Mouse (Mus musculus): ENCODE measurements at regions not wholly inside any gene's neighbourhood (a gene's known extent, or its start where the extent isn't known, plus 50 kb on each side); places are given as distances from the start of the nearest gene placed in this dataset.
A peak's percentile ranks its signal among the peaks of the same experiment; 100 is the strongest.

- no peak overlapping the region for H3K27ac ChIP-seq (ENCODE audit: low read depth, low read length)
- 70% methylated on average over 12 of the region's 12 CpGs for WGBS
- no peak overlapping the region for H3K4me2 ChIP-seq (ENCODE audit: low read length)
- H3K9me3 ChIP-seq (ENCODE audit: control insufficient read depth, low read length): no peaks in the 10 kb centered on the region
- no peaks in the 10 kb centered on the region for H3K36me3 ChIP-seq (ENCODE audit: control insufficient read depth, insufficient read depth, low read length)
- no peaks in the 10 kb centered on the region for H3K27me3 ChIP-seq (replicated peaks; ENCODE audit: control insufficient read depth, insufficient read depth, low read length)
- ATAC-seq: no peak
- no peaks in the 10 kb centered on the region for H3K4me1 ChIP-seq (ENCODE audit: control insufficient read depth, insufficient read depth, low read depth, low read length)
- H3K4me3 ChIP-seq (ENCODE audit: low read length): no peak overlapping the region
- H3K9ac ChIP-seq (ENCODE audit: low read depth, low read length): no peak overlapping the region
Measured at GRCm38 (mm10) chr1:41036940-41037339, 231.5 kb downstream of the Tmem182 start.

GRCm38 (mm10) chr1:41054426-41054955 lies 249.1 kb downstream of the Tmem182 start:
- no peak for ATAC-seq
- Histone ChIP-seq H3K4me2 (ENCODE audit: low read length) (no peak overlapping the region), H3K9me3 (ENCODE audit: control insufficient read depth, low read length) (no peaks in the 10 kb centered on the region), H3K9ac (ENCODE audit: low read depth, low read length) (no peak overlapping the region), H3K36me3 (ENCODE audit: control insufficient read depth, insufficient read depth, low read length) (no peaks in the 10 kb centered on the region), H3K4me1 (ENCODE audit: control insufficient read depth, insufficient read depth, low read depth, low read length) (no peaks in the 10 kb centered on the region), H3K27ac (ENCODE audit: low read depth, low read length) (no peak overlapping the region), H3K27me3 (replicated peaks; ENCODE audit: control insufficient read depth, insufficient read depth, low read length) (no peaks in the 10 kb centered on the region), H3K4me3 (ENCODE audit: low read length) (no peak overlapping the region)
- WGBS: 88% methylated on average over 5 of the region's 5 CpGs

DNA sequence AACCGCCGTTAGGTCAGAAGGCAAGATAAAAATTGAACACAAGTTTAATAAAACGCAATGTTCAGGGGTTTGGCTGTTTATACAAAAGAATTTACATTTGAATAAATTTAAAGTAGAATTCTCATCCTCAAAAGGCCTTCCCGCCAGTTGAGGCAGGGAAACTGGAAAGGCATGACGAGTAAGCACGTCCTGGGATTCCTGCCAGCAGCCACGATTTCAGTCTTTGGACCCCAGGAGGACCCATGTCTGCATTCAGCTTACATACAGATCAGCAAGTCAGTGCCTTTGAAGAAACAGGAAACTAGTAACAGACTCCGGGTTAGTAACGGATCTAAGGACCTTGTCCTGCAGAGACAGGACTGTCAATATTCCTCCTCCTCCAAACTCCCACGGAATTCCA lies 250.4 kb downstream of the Tmem182 start:
- no peak overlapping the region for H3K4me2 ChIP-seq (ENCODE audit: low read length)
- no peaks in the 10 kb centered on the region for H3K4me1 ChIP-seq (ENCODE audit: control insufficient read depth, insufficient read depth, low read depth, low read length)
- no peaks in the 10 kb centered on the region for H3K9me3 ChIP-seq (ENCODE audit: control insufficient read depth, low read length)
- no peak overlapping the region for H3K9ac ChIP-seq (ENCODE audit: low read depth, low read length)
- H3K36me3 ChIP-seq (ENCODE audit: control insufficient read depth, insufficient read depth, low read length): no peaks in the 10 kb centered on the region
- WGBS: 59% methylated on average over 10 of the region's 10 CpGs
- no peaks in the 10 kb centered on the region for H3K27me3 ChIP-seq (replicated peaks; ENCODE audit: control insufficient read depth, insufficient read depth, low read length)
- H3K27ac ChIP-seq (ENCODE audit: low read depth, low read length): no peak overlapping the region
- ATAC-seq: no peak
- H3K4me3 ChIP-seq (ENCODE audit: low read length): no peak overlapping the region

- H3K9me3 ChIP-seq (ENCODE audit: control insufficient read depth, low read length): no peaks in the 10 kb centered on the region
- no peak for ATAC-seq
- 65% methylated on average over 10 of the region's 10 CpGs for WGBS
- H3K4me2 ChIP-seq (ENCODE audit: low read length): no peak overlapping the region
- no peaks in the 10 kb centered on the region for H3K36me3 ChIP-seq (ENCODE audit: control insufficient read depth, insufficient read depth, low read length)
- H3K27ac ChIP-seq (ENCODE audit: low read depth, low read length): no peak overlapping the region
- no peaks in the 10 kb centered on the region for H3K4me1 ChIP-seq (ENCODE audit: control insufficient read depth, insufficient read depth, low read depth, low read length)
- no peak overlapping the region for H3K4me3 ChIP-seq (ENCODE audit: low read length)
- H3K27me3 ChIP-seq (replicated peaks; ENCODE audit: control insufficient read depth, insufficient read depth, low read length): no peaks in the 10 kb centered on the region
- no peak overlapping the region for H3K9ac ChIP-seq (ENCODE audit: low read depth, low read length)
Measured at GRCm38 (mm10) chr1:41065130-41065529, 259.7 kb downstream of the Tmem182 start.

GRCm38 (mm10) chr1:41104869-41105268 lies 299.5 kb downstream of the Tmem182 start:
- no peak overlapping the region for H3K4me3 ChIP-seq (ENCODE audit: low read length)
- no peak overlapping the region for H3K4me2 ChIP-seq (ENCODE audit: low read length)
- no peak overlapping the region for H3K9ac ChIP-seq (ENCODE audit: low read depth, low read length)
- no peaks in the 10 kb centered on the region; the same call in 1 of the 2 replicates for H3K9me3 ChIP-seq (ENCODE audit: control insufficient read depth, low read length)
- H3K27ac ChIP-seq (ENCODE audit: low read depth, low read length): no peak overlapping the region
- WGBS: 90% methylated on average over 5 of the region's 5 CpGs
- no peaks in the 10 kb centered on the region for H3K4me1 ChIP-seq (ENCODE audit: control insufficient read depth, insufficient read depth, low read depth, low read length)
- no peaks in the 10 kb centered on the region for H3K36me3 ChIP-seq (ENCODE audit: control insufficient read depth, insufficient read depth, low read length)
- no peak for ATAC-seq
- H3K27me3 ChIP-seq (replicated peaks; ENCODE audit: control insufficient read depth, insufficient read depth, low read length): no peaks in the 10 kb centered on the region

DNA sequence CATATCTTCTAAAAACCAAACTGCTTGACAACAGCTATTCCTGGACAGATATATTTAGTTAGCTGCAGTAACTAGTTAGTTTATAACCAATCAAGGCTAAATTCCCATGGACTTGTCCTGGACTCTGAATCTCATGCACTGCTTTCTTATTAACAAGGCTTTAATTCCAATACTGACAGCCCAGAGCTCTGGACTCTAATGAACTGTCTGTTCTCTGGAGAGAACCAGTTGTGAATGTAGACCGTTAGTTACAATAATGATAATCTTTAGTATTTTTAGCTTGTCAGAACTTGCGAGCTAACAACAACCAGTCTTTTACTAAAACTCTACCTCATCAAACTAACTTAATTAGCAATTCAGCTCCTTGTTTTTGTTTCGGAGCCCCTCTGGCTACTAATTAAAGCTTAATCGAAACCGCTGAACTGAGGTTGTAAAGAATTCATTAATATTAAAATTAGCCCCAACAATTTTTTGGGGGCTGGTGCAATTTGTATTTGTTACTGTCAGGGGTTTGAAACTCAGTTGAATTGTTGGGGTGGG lies 316.3 kb downstream of the Tmem182 start:
- Histone ChIP-seq H3K4me2 (ENCODE audit: low read length) (no peak overlapping the region), H3K36me3 (ENCODE audit: control insufficient read depth, insufficient read depth, low read length) (no peaks in the 10 kb centered on the region), H3K4me1 (ENCODE audit: control insufficient read depth, insufficient read depth, low read depth, low read length) (no peaks in the 10 kb centered on the region), H3K4me3 (ENCODE audit: low read length) (no peak overlapping the region), H3K9ac (ENCODE audit: low read depth, low read length) (no peak overlapping the region), H3K9me3 (ENCODE audit: control insufficient read depth, low read length) (no peaks in the 10 kb centered on the region), H3K27me3 (replicated peaks; ENCODE audit: control insufficient read depth, insufficient read depth, low read length) (no peaks in the 10 kb centered on the region), H3K27ac (ENCODE audit: low read depth, low read length) (no peak overlapping the region)
- 34% methylated on average over 5 of the region's 5 CpGs for WGBS
- ATAC-seq: no peak

- no peaks in the 10 kb centered on the region; the same call in 1 of the 2 replicates for H3K4me1 ChIP-seq (ENCODE audit: control insufficient read depth, insufficient read depth, low read depth, low read length)
- 5% methylated on average over 9 of the region's 9 CpGs for WGBS
- H3K27me3 ChIP-seq (replicated peaks; ENCODE audit: control insufficient read depth, insufficient read depth, low read length): no peaks in the 10 kb centered on the region
- H3K4me3 ChIP-seq (ENCODE audit: low read length): no peak overlapping the region
- no peaks in the 10 kb centered on the region for H3K9me3 ChIP-seq (ENCODE audit: control insufficient read depth, low read length)
- no peaks in the 10 kb centered on the region for H3K36me3 ChIP-seq (ENCODE audit: control insufficient read depth, insufficient read depth, low read length)
- no peak for ATAC-seq
- H3K9ac ChIP-seq (ENCODE audit: low read depth, low read length): no peak overlapping the region
- peak overlapping the region; percentile 34 for H3K4me2 ChIP-seq (ENCODE audit: low read length)
- H3K27ac ChIP-seq (ENCODE audit: low read depth, low read length): no peak overlapping the region
Measured at GRCm38 (mm10) chr1:41131410-41131809, 326.0 kb downstream of the Tmem182 start.

GRCm38 (mm10) chr1:41133143-41133542 lies 327.7 kb downstream of the Tmem182 start:
- 5% methylated on average over 1 of the region's 1 CpGs for WGBS
- Histone ChIP-seq H3K4me3 (ENCODE audit: low read length) (no peak overlapping the region), H3K27me3 (replicated peaks; ENCODE audit: control insufficient read depth, insufficient read depth, low read length) (no peaks in the 10 kb centered on the region), H3K4me1 (ENCODE audit: control insufficient read depth, insufficient read depth, low read depth, low read length) (no peaks in the 10 kb centered on the region; the same call in 1 of the 2 replicates), H3K27ac (ENCODE audit: low read depth, low read length) (no peak overlapping the region), H3K36me3 (ENCODE audit: control insufficient read depth, insufficient read depth, low read length) (no peaks in the 10 kb centered on the region), H3K9ac (ENCODE audit: low read depth, low read length) (no peak overlapping the region), H3K4me2 (ENCODE audit: low read length) (no peak overlapping the region), H3K9me3 (ENCODE audit: control insufficient read depth, low read length) (no peaks in the 10 kb centered on the region)
- no peak for ATAC-seq

GRCm38 (mm10) chr1:41133946-41134345 lies 328.5 kb downstream of the Tmem182 start:
- ATAC-seq: no peak

More at GRCm38 (mm10) chr1:41133946-41134345, 328.5 kb downstream of the Tmem182 start:
- H3K27ac ChIP-seq (ENCODE audit: low read depth, low read length): no peak overlapping the region
- no peaks in the 10 kb centered on the region for H3K27me3 ChIP-seq (replicated peaks; ENCODE audit: control insufficient read depth, insufficient read depth, low read length)
- H3K4me2 ChIP-seq (ENCODE audit: low read length): no peak overlapping the region
- no peaks in the 10 kb centered on the region; the same call in 1 of the 2 replicates for H3K4me1 ChIP-seq (ENCODE audit: control insufficient read depth, insufficient read depth, low read depth, low read length)
- H3K9me3 ChIP-seq (ENCODE audit: control insufficient read depth, low read length): no peaks in the 10 kb centered on the region
- WGBS: 53% methylated on average over 8 of the region's 8 CpGs
- no peaks in the 10 kb centered on the region for H3K36me3 ChIP-seq (ENCODE audit: control insufficient read depth, insufficient read depth, low read length)
- no peak overlapping the region for H3K9ac ChIP-seq (ENCODE audit: low read depth, low read length)
- no peak overlapping the region for H3K4me3 ChIP-seq (ENCODE audit: low read length)
